Mouse (Mus musculus) C2C12 (cell line): ENCODE results near the gene Rcor3. TPM values are rescaled to one million over a fixed set of nuclear protein-coding genes. Genes with fewer than 3 reads are reported as not detected.

Experiments
- H3K27me3 ChIP-seq: one replicate; pipeline ENCODE4 v1.6.1; 2011; ENCODE audit not compliant: control insufficient read depth, insufficient read depth, insufficient read length
- H3K36me3 ChIP-seq: one replicate; pipeline ENCODE4 v1.6.1; 2011; ENCODE audit not compliant: control insufficient read depth, insufficient read depth
- H3K4me3 ChIP-seq: one replicate; pipeline ENCODE4 v1.5.1; 2011; ENCODE audit warnings: mild to moderate bottlenecking, control low read depth; ENCODE audit not compliant: poor library complexity, insufficient read depth, severe bottlenecking
- H3K79me2 ChIP-seq: one replicate; pipeline ENCODE4 v1.6.1; 2011; ENCODE audit not compliant: control insufficient read depth, insufficient read depth
- H3K79me3 ChIP-seq: one replicate; pipeline ENCODE4 v1.6.1; 2011; ENCODE audit warnings: low read depth, control low read depth
- H3ac ChIP-seq: one replicate; pipeline ENCODE3; 2011; ENCODE audit warnings: low read depth; ENCODE audit not compliant: control insufficient read depth, insufficient read length
- CEBPB ChIP-seq: IDR thresholded peaks from one replicate; pipeline ENCODE4 v1.6.1; 2011; ENCODE audit warnings: low read depth, mild to moderate bottlenecking, control low read depth, moderate library complexity
- CTCF ChIP-seq: IDR thresholded peaks from one replicate; pipeline ENCODE4 v1.5.1; 2011; ENCODE audit not compliant: control insufficient read depth, insufficient read depth, insufficient read length
- FOSL1 ChIP-seq: IDR thresholded peaks from one replicate; pipeline ENCODE4 v1.8.0; 2011; ENCODE audit warnings: mild to moderate bottlenecking, low read length; ENCODE audit not compliant: poor library complexity, insufficient read depth, severe bottlenecking
- MAX ChIP-seq: IDR thresholded peaks from one replicate; pipeline ENCODE4 v1.6.1; 2011; ENCODE audit warnings: mild to moderate bottlenecking, control low read depth
- MYOD1 ChIP-seq: IDR thresholded peaks from one replicate; pipeline ENCODE4 v1.6.1; 2011; ENCODE audit warnings: low read depth; ENCODE audit not compliant: control insufficient read depth, insufficient read length
- MYOG ChIP-seq: IDR thresholded peaks from one replicate; pipeline ENCODE4 v1.6.1; 2011; ENCODE audit not compliant: control insufficient read depth, insufficient read length; ENCODE audit errors: extremely low read depth
- USF1 ChIP-seq: IDR thresholded peaks from one replicate; pipeline ENCODE4 v1.6.1; 2011; ENCODE audit warnings: low read depth, mild to moderate bottlenecking, control low read depth, moderate library complexity
- polyA plus RNA-seq: library from polyadenylated mRNA; unstranded; fragments of >200 nt; fragmentation: generic; extraction: Trizol; gene quantifications from one replicate; pipeline ENCODE4 v1.2.1, GENCODE M21; 2012; ENCODE audit warnings: missing spikeins

The Rcor3 gene
- polyA plus RNA-seq, 1 experiment: 8.6 TPM

DNA sequence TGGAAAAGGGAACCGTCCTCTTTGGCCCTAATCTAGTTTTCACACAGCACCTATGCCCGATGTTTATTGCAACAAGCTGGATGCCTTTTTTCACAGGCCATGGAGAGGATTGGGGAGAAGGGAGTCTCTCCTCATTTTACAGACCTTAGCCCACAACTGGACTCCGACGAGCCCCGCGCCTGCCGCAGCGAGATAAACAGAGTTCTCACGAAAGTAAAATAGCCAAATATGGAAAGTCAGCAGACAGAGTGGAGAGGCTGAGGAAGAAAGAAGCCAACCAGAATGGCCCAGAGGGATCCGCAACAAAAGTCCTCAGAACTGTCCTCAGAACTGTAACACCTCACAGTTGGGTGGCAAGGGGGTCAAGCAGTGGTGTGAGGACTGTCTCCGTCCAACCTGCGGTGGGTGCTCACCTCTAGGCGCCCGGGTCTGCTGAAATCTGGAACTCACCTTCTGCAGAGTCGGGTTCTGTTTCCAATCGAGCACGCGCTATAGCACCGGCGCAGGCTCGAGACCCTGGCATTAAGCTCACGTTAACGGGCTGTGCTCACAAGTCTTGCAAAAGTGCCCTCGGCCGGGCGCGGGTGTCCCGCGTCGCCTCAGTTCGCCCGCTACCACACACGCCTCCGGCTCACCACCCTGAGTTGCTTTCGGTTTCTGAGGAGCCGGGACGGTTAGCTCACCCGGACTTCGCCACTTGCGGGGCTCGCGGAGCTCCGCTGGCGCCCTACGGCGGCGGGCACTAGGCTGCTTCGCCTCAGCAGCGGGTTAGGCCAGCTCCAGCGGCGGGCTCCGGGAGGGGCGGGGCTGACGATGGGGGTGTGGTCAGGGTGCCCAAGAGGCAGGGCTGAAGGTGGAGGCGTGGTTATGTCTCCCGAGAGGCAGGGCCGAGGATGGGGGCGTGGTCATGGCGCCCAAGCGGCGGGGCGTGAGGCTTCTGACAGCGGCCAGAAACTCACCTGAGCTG, 45.8 kb downstream of the Rcor3 start, which contains the start of gene Traf5:
Gene Traf5 (minus strand): TSS at position 754 of the 967 bp plus-strand sequence.
- peaks cover 4% of the 10 kb centered on the region for H3K79me3 ChIP-seq
- H3ac ChIP-seq: peak within 1 kb of the TSS; percentile 62
- no peak for TF ChIP-seq MYOD1
- TF ChIP-seq FOSL1: no peak
- peak; percentile 39 for TF ChIP-seq CTCF
- TF ChIP-seq MYOG: no peak
- no peak for TF ChIP-seq MAX
- no peak for TF ChIP-seq USF1
- H3K27me3 ChIP-seq: no peaks in the 10 kb centered on the region
- no peaks in the 10 kb centered on the region for H3K36me3 ChIP-seq
- peaks cover 14% of the 10 kb centered on the region for H3K79me2 ChIP-seq
- peak within 1 kb of the TSS; percentile 69 for H3K4me3 ChIP-seq

- Histone ChIP-seq H3K36me3 (no peaks in the 10 kb centered on the region), H3K79me2 (peaks cover 16% of the 10 kb centered on the region), H3K27me3 (no peaks in the 10 kb centered on the region), H3K4me3 (peak overlapping the region; percentile 69), H3ac (peak overlapping the region; percentile 28), H3K79me3 (peaks cover 4% of the 10 kb centered on the region)
- TF ChIP-seq CEBPB (no peak), CTCF (no peak), FOSL1 (no peak), MYOG (no peak), MAX (no peak), USF1 (no peak), MYOD1 (no peak)
These were observed 46.9 kb downstream of the Rcor3 start for GRCm38 (mm10) chr1:192090689-192091567.

DNA sequence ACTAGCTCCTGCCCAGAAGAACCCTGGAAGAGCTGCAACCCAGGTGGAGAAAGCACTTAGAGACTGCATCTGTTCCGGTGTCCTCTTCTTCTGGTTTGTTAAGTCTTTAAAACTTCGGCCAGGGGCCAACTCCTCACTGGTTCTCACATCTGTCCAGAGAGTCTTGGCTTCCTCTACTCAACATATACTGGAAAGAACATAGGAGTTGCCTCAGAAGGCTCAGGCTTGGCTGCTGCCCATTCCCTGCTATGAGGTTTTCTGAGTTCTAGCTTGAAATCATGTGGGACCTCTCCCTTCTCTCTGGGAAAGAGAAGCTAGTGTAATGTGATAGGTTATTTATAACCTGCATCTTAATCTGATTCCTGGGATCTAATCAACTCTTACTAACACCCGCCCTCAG, 47.6 kb downstream of the Rcor3 start:
- no peak for TF ChIP-seq MYOD1
- TF ChIP-seq USF1: no peak
- no peak for TF ChIP-seq CTCF
- no peak for TF ChIP-seq CEBPB
- TF ChIP-seq FOSL1: no peak
- TF ChIP-seq MYOG: no peak
- no peak for TF ChIP-seq MAX
- H3K4me3 ChIP-seq: no peak overlapping the region
- H3K79me2 ChIP-seq: peaks cover 17% of the 10 kb centered on the region
- no peaks in the 10 kb centered on the region for H3K36me3 ChIP-seq
- H3ac ChIP-seq: no peak overlapping the region
- H3K79me3 ChIP-seq: peaks cover 6% of the 10 kb centered on the region
- H3K27me3 ChIP-seq: no peaks in the 10 kb centered on the region

GRCm38 (mm10) chr1:192089208-192090166, 48.4 kb downstream of the Rcor3 start:
- H3K4me3 ChIP-seq: no peak overlapping the region
- peaks cover 24% of the 10 kb centered on the region for H3K79me2 ChIP-seq
- H3K79me3 ChIP-seq: peaks cover 6% of the 10 kb centered on the region
- TF ChIP-seq MYOG (no peak), CTCF (no peak), CEBPB (no peak), MYOD1 (no peak), MAX (no peak), FOSL1 (no peak), USF1 (no peak)
- no peaks in the 10 kb centered on the region for H3K27me3 ChIP-seq
- no peaks in the 10 kb centered on the region for H3K36me3 ChIP-seq
- no peak overlapping the region for H3ac ChIP-seq

DNA sequence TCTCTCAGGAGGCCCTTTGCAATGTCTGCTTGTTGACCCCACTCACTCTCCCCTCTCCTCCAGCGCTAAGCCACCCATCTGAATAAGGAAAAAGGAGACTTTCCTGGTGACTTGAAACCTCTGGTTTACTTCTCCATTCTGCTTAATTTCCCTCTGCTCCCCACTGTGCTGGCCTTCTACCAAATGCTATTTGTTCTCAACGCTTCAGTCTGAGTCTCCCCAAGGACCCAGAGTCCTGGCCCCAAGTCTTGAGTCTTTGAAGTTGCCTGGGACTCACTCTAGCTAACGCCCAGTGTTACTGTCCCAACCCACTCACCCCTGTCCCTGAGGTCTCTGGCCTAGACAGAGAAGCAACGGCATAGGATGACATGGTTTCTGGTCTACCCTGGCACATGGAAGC, 49.9 kb downstream of the Rcor3 start:
- Histone ChIP-seq H3K4me3 (no peak overlapping the region), H3K36me3 (no peaks in the 10 kb centered on the region), H3K79me3 (peaks cover 6% of the 10 kb centered on the region), H3K27me3 (no peaks in the 10 kb centered on the region), H3K79me2 (peaks cover 24% of the 10 kb centered on the region), H3ac (no peak overlapping the region)
- TF ChIP-seq USF1 (no peak), MYOG (no peak), MYOD1 (no peak)
